Mouse (Mus musculus): Measurements from ENCODE around the gene Cyp4b1. TPM values are rescaled to one million over a fixed set of nuclear protein-coding genes. Genes with fewer than 3 reads are reported as not detected.

Gene Cyp4b1
- polyA plus RNA-seq (2015; fragmentation: Nextera tagmentation; extraction: Ambion mirVana) = 2.2 and 2.5 TPM in 2 replicates

DNA sequence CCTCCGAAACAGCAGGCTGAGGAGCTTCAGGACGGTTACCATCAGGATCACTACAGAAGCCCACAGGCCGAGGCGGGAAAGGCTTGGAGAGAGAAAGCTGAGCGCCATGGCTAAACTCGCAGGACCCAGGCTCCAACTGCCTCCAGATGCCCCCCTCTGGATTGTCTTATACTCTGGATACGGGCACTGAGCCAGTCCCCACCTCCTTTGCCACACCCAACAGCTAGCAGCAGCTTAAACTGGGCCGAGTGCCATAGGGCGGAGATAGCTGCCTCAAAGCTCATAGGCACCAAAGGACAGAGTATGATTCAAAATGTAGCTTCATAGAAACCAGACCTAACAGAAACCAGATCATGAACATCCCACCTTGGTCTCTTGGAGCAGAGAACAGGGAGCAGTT, at the start of gene Cyp4b1:
Cyp4b1 (minus strand) TSS at position 144 of the 400 bp plus-strand sequence.

GRCm38 (mm10) chr4:115600611-115601010, 46.9 kb downstream of the Cyp4b1 start, which contains the start of gene Cyp4a32:
Cyp4a32 (plus strand) TSS chr4:115600969.

Other genes with a start within 250 kb of the Cyp4b1 start
- gene Cyp4a12b, start 236.1 kb downstream of the Cyp4b1 start, polyA plus RNA-seq (2015; fragmentation: Nextera tagmentation; extraction: Ambion mirVana) = not detected in 2 replicates
- not detected in 2 replicates for gene Cyp4a30b, start 195.1 kb downstream of the Cyp4b1 start, polyA plus RNA-seq (2015; fragmentation: Nextera tagmentation; extraction: Ambion mirVana)
- 0.08 and 0.87 TPM in 2 replicates for gene Cyp4a14, start 151.6 kb downstream of the Cyp4b1 start, polyA plus RNA-seq (2015; fragmentation: Nextera tagmentation; extraction: Ambion mirVana)
- 0.10 and 0.28 TPM in 2 replicates for gene Cyp4a10, start 129.5 kb downstream of the Cyp4b1 start, polyA plus RNA-seq (2015; fragmentation: Nextera tagmentation; extraction: Ambion mirVana)
- gene Cyp4a31, start 84.1 kb downstream of the Cyp4b1 start, polyA plus RNA-seq (2015; fragmentation: Nextera tagmentation; extraction: Ambion mirVana) = 0.17 TPM in 1 of 2 replicates, not detected in the other
- gene Cyp4a32, start 46.8 kb downstream of the Cyp4b1 start, polyA plus RNA-seq (2015; fragmentation: Nextera tagmentation; extraction: Ambion mirVana) = not detected in 2 replicates
- gene Efcab14, start 90.0 kb upstream of the Cyp4b1 start, polyA plus RNA-seq (2015; fragmentation: Nextera tagmentation; extraction: Ambion mirVana) = 16.0 and 21.4 TPM in 2 replicates
- 0.28 TPM in 1 of 2 replicates, not detected in the other for gene Tex38, start 133.3 kb upstream of the Cyp4b1 start, polyA plus RNA-seq (2015; fragmentation: Nextera tagmentation; extraction: Ambion mirVana)
- gene Atpaf1, start 137.1 kb upstream of the Cyp4b1 start, polyA plus RNA-seq (2015; fragmentation: Nextera tagmentation; extraction: Ambion mirVana) = 23.7 and 26.4 TPM in 2 replicates
- 9.3 and 9.4 TPM in 2 replicates for gene Mob3c, start 180.4 kb upstream of the Cyp4b1 start, polyA plus RNA-seq (2015; fragmentation: Nextera tagmentation; extraction: Ambion mirVana)
- 18.9 TPM in 2 replicates for gene Mknk1, start 191.5 kb upstream of the Cyp4b1 start, polyA plus RNA-seq (2015; fragmentation: Nextera tagmentation; extraction: Ambion mirVana)
- gene Kncn, start 236.7 kb upstream of the Cyp4b1 start, polyA plus RNA-seq (2015; fragmentation: Nextera tagmentation; extraction: Ambion mirVana) = not detected in 2 replicates
- not detected in 2 replicates for gene 6430628N08Rik, start 242.9 kb upstream of the Cyp4b1 start, polyA plus RNA-seq (2015; fragmentation: Nextera tagmentation; extraction: Ambion mirVana)